Mouse (Mus musculus) right cerebral cortex, postnatal 36 days (tissue): ENCODE measurements around the gene Cers4.
A peak's percentile ranks its signal among the peaks of the same experiment; 100 is the strongest.

Source experiments
- DNase-seq, 2 experiments: peaks; one replicate each; pipeline ENCODE4 v3.0.0; 2022; ENCODE audit warnings: low spot score in 2 of 2, mixed read lengths in 1 of 2

Cers4 gene

DNA sequence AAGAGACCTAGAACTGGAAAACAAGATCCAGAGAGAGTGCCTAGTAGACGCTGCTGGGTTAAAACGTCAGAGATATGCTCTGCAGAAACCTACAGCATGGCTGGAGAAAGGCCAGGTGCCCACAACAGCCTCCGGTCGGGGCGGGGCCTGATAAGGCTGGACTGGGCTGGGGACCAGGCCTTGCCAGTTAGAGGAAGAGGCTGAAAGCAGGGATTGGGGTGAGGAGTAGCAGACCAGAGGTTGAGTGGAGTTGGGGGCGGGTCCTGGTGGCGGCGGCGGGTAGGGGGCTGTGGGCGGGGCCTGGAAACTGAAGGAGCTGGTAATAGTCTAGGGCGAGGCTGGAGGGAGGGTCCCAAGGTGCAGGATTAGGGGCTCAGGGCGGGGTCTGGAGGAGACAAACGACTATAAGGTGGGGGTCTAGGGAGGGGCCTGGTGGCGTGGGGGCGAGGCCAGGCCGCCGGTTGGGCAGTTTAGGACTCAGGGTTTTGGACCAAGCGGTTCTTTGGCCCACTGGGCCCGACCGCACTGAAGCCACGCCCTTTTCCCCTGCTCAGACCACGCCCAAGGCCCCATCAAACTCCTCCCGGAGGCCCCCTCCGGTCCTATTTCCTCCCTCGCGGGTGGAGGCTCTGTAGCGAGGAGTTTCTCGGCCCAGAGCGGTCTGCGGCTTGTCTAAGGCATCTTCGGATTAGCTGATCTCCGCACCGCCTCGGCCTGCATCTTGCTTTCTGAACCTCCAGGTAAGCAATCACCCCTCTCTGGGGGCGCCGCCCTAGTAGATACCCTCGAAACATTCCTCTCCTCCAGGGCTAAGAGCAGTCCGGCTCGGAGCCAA is at the start of gene Cers4:
Gene Cers4 (plus strand): TSS at position 176 of the 835 bp plus-strand sequence.
- DNase-seq = peak; percentile 76 to 82

DNA sequence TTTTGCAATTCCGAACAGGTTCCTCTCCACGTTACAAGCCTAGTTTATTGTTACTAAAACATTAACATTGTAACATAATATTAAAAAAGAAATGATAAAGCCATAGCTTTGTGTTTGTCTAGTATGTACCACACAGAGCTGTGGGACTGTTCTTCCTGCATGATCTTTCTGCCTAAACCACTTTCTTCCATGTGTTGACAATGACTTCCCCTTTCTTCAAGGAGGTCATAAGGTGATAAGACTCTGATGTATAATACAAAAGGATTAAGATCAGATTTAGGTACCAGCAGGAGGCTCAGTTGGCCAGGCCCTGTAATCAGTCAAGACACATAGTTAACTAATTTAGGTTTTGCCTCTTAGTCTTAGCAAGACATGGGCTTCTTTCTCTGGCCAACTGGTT is 34.7 kb upstream of the Cers4 start:
- DNase-seq = no peak

DNA sequence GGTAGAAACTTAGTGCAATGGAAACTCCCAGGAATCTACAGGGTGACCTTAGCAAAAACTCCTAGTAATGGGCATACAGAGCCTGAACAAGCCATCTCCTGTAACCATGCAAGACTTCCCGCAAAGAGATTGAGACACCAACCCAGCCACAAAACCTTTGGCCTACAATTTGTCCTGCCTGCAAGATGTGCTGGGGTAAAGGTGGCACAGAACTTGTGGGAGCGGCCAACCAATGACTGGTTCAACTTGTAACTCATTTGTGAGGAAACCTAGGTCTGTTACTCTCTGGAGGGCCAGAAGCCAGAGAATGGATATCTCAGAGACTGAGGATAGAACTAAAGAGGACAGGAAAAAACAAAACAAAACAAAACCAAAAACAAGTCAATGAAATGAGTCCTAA is 29.8 kb upstream of the Cers4 start:
- DNase-seq = no peak

DNA sequence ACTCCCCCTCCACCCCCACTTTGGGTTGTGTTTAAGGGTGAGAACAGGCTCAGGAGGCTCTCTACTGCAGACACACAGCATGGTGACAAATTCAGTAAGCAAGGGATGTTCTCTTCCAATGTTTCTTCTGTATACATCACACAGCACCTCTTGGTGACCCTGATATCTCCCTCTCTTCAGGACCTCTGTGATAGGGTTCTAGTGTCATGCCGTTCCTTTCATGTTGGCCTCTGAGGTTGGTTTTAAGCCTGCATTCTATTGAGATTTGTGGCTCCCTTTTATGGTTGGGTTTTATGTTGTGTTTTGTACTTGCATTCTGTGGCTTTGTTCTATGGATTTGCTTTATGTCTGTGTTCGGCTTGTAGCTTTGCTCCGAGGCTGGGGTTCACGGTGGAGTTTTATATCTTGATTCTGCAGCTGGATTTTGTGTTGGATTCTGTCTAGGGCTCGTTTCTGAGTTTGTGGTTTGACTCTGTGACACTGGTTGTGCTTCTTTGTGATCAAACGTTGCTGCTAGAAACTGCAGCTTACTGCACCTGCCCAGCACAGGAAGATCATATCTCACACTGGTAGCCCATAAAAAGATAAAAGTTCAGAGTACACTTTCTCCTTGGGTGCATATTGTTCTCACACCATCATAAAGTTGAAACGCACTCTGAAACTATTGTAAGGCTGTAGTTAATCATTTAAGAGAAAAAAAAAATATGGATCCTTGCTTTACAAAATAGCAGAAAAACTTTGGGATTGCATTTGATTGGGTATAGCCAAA is 18.2 kb upstream of the Cers4 start:
- DNase-seq = no peak

DNA sequence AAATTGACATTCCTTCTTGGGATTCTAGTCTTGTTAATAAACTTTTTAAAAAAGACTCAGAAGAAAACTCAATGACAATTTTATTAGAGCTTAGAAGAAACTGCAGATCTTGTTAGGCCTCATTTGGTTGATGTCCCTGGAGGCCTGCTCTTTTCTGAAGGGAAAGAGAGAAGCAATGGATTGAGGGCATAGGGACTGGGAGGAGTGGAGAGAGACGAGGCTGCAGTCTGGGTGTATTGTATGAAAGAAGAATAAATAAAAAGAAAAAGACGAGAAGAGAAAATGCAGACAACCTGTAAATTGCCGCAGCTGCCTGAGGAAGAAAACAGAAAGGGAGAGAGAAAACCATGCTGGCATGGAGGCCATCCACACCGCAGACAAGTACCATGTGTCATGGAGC is 11.7 kb upstream of the Cers4 start:
- DNase-seq = no peak

DNA sequence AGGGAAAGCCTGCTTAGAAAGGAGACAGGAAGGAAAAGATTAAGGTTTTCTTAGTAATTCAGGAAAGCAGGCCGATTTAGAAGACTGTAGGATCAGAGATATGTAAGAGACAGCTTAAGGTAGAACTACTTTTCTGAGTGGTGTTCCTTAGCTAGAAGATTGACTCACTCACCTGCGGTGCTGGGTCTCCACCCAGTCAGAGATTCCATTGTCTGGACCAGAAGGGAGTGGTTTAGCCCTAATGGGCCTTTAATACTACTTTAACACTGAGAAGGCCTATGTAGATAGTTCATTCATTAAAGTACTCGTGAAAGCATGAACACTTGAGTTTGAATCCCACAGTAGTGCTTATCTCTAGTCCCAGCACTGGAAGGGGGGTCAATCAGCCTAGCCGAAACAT is 11.2 kb upstream of the Cers4 start:
- DNase-seq = no peak

DNA sequence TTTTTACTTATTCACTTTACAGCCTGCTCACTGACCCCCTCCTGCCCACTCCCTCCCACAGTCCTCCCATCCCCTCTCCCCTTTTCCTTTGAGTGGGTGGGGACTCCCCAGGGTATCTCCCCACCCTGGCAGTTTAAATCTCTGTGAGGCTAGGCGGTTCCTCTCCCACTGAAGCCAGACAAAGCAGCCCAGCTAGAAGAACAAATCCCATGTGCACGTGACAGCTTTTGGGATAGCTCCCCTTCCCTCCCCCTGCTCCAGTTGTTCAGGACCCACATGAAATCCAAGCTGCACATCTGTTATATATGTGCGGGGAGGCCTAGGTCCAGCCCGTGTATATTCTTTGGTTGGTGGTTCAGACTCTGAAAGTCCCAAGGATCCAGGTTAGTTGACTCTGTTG is 10.3 kb upstream of the Cers4 start:
- no peak for DNase-seq

DNA sequence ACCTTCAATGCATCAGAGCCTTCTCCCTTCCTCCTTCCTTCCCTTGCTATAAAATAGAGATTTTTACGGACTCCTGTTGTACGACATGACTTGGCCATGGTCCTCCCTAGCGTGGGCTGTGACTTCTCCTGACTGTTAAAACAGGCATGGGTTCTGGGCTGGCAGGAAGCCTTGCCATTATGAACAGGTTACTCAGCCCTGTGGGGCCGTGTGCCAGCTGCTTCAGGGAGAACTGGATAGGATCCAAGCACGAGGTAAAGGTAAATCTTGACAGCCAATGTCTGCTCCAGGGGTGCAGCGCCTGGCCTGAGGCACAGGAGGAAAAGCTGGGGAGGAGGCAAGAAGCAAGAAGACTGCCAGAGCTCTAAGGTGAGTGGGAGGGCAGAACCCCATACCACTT is 9.5 kb upstream of the Cers4 start:
- DNase-seq = no peak

DNA sequence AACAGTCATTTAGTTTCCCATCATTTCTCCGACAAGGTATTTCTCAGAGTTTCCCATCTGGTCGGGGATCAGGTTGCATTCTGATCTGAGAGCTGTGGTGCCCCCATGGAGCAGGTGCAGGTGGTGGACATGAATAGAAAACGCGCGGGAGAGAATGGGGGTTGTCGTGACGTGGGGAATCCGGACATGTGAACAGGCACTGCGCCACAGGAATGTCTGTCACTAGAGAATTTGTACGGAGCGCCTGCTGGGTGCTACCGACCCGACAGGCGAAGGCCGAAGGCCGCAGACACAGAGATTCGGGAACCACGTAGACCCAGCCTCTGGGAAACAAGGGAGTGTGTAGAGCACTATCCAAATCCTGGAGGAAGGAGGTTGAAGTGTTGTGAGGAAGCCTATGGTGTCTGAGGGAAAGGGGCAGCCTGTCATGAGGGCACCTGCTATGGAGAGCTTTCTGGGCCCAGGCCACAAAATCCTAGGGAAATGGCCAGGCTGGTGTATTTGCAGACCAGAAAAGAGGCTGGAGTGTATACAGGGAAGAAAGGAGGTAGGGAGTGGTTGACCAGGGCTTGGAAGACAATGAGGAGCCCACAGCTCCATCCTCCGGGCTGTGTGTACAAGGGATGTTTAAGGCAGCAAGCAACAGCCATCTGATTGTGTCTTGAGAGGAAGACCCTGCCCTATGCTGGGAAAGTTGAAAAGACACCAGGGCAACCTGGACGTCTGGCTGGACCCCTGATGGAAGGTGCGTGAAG is 1.0 kb downstream of the Cers4 start:
- DNase-seq = peak; percentile 66 to 74

DNA sequence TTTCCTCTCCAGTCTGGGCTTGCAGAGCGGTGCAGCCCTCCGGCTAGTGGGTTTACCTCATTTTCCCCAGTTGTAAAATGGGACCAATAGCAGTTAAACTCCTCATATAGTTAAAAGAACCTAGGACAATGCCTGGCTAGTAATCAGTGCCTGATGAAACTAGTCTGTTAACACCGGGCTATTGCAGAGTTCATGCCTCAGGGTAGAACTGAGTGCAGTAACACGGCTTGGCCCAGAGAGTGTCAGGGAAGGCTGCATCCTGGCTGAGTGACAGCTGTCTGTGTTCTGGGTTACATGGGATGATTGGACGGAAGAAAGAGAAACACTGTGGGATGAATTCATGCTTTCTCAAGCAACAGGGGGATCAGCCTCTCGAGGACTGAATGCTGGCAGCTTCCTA is 3.1 kb downstream of the Cers4 start:
- DNase-seq = no peak

DNA sequence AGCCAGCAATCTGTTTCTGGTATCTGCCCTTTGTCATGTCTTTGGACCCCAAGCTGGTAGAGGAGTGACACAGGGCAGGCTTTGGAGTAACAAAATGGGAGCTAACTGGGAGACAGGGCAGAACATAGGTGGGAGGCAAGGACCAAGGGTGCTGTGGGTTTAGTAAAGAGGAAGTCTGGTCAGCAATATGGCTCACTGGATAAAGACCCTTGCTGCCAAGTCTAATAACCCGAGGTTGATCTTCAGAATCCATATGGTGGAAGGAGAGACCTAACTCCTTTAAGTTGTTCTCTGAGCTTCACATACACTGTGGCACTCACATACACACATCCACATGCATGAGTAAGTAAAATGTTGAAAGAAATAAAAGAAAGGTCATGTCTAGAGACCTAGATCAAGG is 4.8 kb downstream of the Cers4 start:
- no peak for DNase-seq

DNA sequence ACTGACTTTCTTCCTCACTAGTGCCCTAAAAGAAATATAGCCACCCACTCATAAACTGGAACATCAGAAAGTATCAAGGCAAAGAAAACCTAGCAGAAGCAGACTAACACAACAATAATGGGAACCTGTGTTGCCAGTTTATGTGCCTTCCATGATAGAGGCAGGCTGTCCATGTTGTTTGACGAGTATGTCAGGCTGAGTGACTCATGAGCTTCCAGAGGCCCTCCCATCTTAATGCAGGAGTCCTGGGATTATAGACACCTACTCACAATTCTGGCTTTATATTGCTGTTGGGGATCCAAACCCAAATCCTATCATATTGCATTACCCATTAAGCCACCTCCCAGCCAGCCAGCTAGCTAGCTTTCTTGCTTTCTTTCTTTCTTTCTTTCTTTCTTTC is 12.5 kb downstream of the Cers4 start:
- no peak for DNase-seq

DNA sequence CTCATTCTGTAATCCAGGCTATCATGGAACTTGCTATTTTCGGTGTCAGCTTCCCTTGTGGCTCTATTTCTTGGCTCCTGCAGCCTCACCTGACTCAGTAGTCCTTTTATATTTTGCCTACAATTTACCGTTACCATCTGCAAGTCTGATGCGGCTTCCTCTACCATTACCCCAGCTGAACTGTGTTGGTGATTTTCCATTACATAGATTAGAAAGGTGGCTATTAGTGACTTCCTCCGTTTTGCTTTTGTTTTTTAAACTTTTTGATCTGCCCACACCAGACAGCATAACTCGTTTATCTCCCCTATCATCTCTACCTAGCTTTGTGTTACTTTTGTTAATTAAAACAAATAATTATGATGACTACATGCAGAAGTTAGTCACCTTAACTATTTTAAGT is 14.7 kb downstream of the Cers4 start:
- DNase-seq = no peak

DNA sequence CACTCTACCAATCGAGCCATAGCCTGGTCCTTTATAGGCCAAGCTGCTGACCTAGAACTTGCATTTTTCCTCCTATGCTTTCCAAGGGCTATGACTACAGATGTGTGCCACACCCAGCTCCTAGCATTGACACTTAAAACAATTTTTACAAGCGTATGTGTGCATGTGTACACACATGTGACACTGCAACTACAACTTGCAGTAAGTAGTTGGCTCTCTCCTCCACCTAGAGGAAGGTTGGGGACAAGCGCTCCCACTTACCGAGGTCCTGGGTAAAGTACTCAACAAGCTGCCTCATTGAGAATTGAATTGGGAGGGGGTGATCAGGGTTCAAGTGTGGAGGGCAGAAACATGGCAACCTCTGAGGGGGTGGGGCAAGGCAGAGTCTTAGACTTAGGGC is 18.0 kb downstream of the Cers4 start:
- DNase-seq = no peak

DNA sequence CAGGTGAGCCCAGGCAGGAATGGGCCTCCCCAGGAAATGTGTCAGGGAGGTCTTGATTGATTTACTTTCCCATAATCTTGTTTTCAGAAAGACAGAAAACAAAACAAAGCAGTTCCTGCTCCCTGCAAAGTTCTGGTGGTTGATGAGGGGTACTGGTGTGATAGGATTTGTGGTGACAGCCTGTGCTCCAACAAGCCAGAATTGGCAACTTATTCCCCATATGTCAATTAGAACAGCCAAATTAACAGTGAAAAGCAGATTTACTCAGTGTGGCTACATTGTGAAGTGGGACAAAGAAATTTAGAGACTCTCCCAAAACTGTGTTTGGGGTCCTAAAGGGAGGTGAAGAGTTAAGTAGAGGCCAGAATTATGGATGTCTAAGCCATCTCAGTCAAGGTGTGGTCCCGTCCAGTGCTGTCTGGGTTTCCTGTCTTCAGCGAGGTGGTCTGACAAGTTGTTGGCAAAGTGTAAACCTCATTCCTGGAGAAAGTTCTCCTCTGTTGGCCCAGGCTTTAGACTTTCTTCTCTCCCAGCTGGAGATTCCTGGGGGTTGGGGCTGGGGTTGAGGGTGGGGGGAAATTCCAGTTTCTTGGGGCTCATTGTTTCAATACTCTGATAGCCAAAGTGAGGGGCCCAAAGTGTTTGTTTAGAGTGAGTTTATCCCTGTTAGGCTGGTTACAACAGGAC is 18.7 kb downstream of the Cers4 start:
- DNase-seq = no peak

DNA sequence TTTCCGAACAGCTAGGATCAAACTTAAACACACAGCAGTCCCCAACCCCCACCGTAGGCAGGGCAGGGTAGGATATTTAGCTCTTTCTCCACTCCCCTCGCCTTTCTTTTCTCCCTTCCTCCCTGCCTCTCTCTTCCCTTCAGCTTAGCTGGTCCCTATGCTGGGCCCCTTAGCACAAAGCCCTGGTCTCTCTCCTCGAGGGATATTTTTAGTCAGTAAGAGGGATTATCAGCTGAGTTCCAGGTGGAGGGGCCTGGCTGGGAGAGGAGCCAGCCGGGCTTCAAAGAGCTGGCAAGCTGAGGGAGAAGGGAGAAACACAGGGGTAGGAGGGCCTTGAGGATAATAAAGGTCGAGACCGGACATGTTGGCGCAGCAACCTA is 19.3 kb downstream of the Cers4 start:
- no peak for DNase-seq

DNA sequence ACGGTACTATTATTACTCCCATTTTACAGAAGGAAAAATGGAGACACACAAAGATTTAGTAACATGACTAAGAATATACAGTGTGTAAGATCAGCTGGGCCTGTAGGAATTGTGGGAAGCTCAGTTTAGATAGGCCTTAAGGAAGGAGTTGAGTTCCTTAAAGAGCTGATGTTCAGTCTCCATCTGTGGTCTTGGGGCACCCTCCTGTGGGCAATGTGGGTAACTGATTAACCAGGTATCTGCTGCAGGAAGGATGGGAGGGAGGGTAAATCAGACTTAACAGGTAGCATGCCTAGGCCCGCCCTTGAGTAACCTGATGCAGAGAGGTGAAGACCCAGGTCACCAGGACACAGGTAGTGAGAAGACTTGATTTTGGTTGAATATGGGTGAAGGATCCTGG is 23.3 kb downstream of the Cers4 start:
- peak; percentile 22 to 26 for DNase-seq

DNA sequence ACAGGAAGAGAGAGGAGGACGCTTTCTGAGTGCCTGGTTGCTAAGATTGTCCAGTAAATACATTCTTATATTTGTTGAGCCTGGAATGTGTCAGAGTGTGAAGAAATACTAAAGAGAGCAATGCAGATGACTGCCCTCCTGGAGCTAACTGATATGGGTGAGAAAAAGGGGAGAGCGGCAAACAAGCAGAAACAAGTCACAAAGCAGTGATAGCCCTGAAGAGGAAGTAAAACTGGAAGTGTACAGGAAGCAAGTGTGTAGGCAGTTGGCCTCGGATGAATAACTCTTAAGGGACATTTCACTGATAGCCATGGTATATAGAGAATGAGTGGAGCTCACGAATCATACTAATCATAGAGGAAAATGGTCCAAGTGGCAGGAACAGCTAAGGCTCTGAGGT is 28.6 kb downstream of the Cers4 start:
- no peak for DNase-seq

DNA sequence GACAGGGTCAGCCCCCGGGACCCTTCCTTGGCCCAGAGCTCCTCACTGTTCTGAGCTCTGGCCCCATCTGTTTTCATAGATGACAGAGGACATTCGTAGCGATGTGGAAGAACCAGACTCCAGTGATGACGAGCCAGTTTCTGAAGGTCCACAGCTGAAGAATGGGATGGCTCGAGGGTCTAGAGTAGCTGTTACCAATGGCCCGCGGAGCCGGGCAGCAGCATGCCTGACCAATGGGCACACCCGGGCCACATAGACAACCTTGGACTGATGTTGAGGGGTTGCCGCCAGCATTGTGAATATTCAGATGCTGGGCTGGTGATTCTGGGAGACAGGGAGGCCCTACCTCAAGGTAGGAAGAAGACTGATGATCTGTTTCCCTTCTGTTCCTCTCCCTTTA is 30.7 kb downstream of the Cers4 start:
- DNase-seq = no peak
